Mouse (Mus musculus): ENCODE data around the gene Trim69. TPM values are rescaled to one million over a fixed set of nuclear protein-coding genes. Genes with fewer than 3 reads are reported as not detected.

Gene Trim69
- polyA plus RNA-seq, 1 experiment, result 0.06 TPM

GRCm38 (mm10) chr2:122161542-122161941, 1.0 kb downstream of the Trim69 start:
- no peak overlapping the region for H3ac ChIP-seq (ENCODE audit: control insufficient read depth, insufficient read length, low read depth)
- no peaks in the 10 kb centered on the region for H3K36me3 ChIP-seq (ENCODE audit: control insufficient read depth, insufficient read depth)
- H3K79me3 ChIP-seq (ENCODE audit: low read depth), result no peaks in the 10 kb centered on the region
- H3K79me2 ChIP-seq (ENCODE audit: control insufficient read depth, insufficient read depth), result no peaks in the 10 kb centered on the region
- H3K4me3 ChIP-seq (ENCODE audit: insufficient read depth, poor library complexity, severe bottlenecking), result no peak overlapping the region
- H3K27me3 ChIP-seq (ENCODE audit: control insufficient read depth, insufficient read depth, insufficient read length), result no peaks in the 10 kb centered on the region
- TF ChIP-seq MAX (IDR thresholded peaks at IDR 0.05) (no peak), MYOD1 (IDR thresholded peaks at IDR 0.05; ENCODE audit: control insufficient read depth, insufficient read length, low read depth) (no peak), USF1 (IDR thresholded peaks at IDR 0.05; ENCODE audit: low read depth) (no peak), FOSL1 (IDR thresholded peaks at IDR 0.05; ENCODE audit: insufficient read depth, low read length, poor library complexity, severe bottlenecking) (no peak), CTCF (IDR thresholded peaks at IDR 0.05; ENCODE audit: control insufficient read depth, insufficient read depth, insufficient read length) (no peak), CEBPB (IDR thresholded peaks at IDR 0.05; ENCODE audit: low read depth) (no peak), MYOG (IDR thresholded peaks at IDR 0.05; ENCODE audit: control insufficient read depth, extremely low read depth, insufficient read length) (no peak)

- TF ChIP-seq MAX (IDR thresholded peaks at IDR 0.05) (no peak), CEBPB (IDR thresholded peaks at IDR 0.05; ENCODE audit: low read depth) (no peak), USF1 (IDR thresholded peaks at IDR 0.05; ENCODE audit: low read depth) (no peak), FOSL1 (IDR thresholded peaks at IDR 0.05; ENCODE audit: insufficient read depth, low read length, poor library complexity, severe bottlenecking) (no peak), MYOD1 (IDR thresholded peaks at IDR 0.05; ENCODE audit: control insufficient read depth, insufficient read length, low read depth) (no peak), MYOG (IDR thresholded peaks at IDR 0.05; ENCODE audit: control insufficient read depth, extremely low read depth, insufficient read length) (no peak), CTCF (IDR thresholded peaks at IDR 0.05; ENCODE audit: control insufficient read depth, insufficient read depth, insufficient read length) (no peak)
- H3K27me3 ChIP-seq (ENCODE audit: control insufficient read depth, insufficient read depth, insufficient read length), result no peaks in the 10 kb centered on the region
- H3K79me3 ChIP-seq (ENCODE audit: low read depth), result no peaks in the 10 kb centered on the region
- no peaks in the 10 kb centered on the region for H3K79me2 ChIP-seq (ENCODE audit: control insufficient read depth, insufficient read depth)
- H3ac ChIP-seq (ENCODE audit: control insufficient read depth, insufficient read length, low read depth), result no peak overlapping the region
- H3K4me3 ChIP-seq (ENCODE audit: insufficient read depth, poor library complexity, severe bottlenecking), result no peak overlapping the region
- H3K36me3 ChIP-seq (ENCODE audit: control insufficient read depth, insufficient read depth), result no peaks in the 10 kb centered on the region
Observed at GRCm38 (mm10) chr2:122162529-122162928, 2.0 kb downstream of the Trim69 start.

- Histone ChIP-seq H3ac (ENCODE audit: control insufficient read depth, insufficient read length, low read depth) (peak overlapping the region; percentile 33), H3K36me3 (ENCODE audit: control insufficient read depth, insufficient read depth) (no peaks in the 10 kb centered on the region), H3K27me3 (ENCODE audit: control insufficient read depth, insufficient read depth, insufficient read length) (no peaks in the 10 kb centered on the region), H3K79me3 (ENCODE audit: low read depth) (no peaks in the 10 kb centered on the region), H3K4me3 (ENCODE audit: insufficient read depth, poor library complexity, severe bottlenecking) (no peak overlapping the region), H3K79me2 (ENCODE audit: control insufficient read depth, insufficient read depth) (no peaks in the 10 kb centered on the region)
- TF ChIP-seq CEBPB (IDR thresholded peaks at IDR 0.05; ENCODE audit: low read depth), result no peak
- no peak for TF ChIP-seq MYOD1 (IDR thresholded peaks at IDR 0.05; ENCODE audit: control insufficient read depth, insufficient read length, low read depth)
- no peak for TF ChIP-seq MAX (IDR thresholded peaks at IDR 0.05)
- no peak for TF ChIP-seq CTCF (IDR thresholded peaks at IDR 0.05; ENCODE audit: control insufficient read depth, insufficient read depth, insufficient read length)
- TF ChIP-seq MYOG (IDR thresholded peaks at IDR 0.05; ENCODE audit: control insufficient read depth, extremely low read depth, insufficient read length), result no peak
- TF ChIP-seq USF1 (IDR thresholded peaks at IDR 0.05; ENCODE audit: low read depth), result no peak
- TF ChIP-seq FOSL1 (IDR thresholded peaks at IDR 0.05; ENCODE audit: insufficient read depth, low read length, poor library complexity, severe bottlenecking), result no peak
Observed at GRCm38 (mm10) chr2:122163430-122164195, 3.1 kb downstream of the Trim69 start.

GRCm38 (mm10) chr2:122164293-122164692, 3.8 kb downstream of the Trim69 start:
- Histone ChIP-seq H3K79me3 (ENCODE audit: low read depth) (no peaks in the 10 kb centered on the region), H3K27me3 (ENCODE audit: control insufficient read depth, insufficient read depth, insufficient read length) (no peaks in the 10 kb centered on the region), H3K4me3 (ENCODE audit: insufficient read depth, poor library complexity, severe bottlenecking) (no peak overlapping the region), H3ac (ENCODE audit: control insufficient read depth, insufficient read length, low read depth) (peak overlapping the region; percentile 33), H3K36me3 (ENCODE audit: control insufficient read depth, insufficient read depth) (no peaks in the 10 kb centered on the region), H3K79me2 (ENCODE audit: control insufficient read depth, insufficient read depth) (no peaks in the 10 kb centered on the region)
- TF ChIP-seq MAX (IDR thresholded peaks at IDR 0.05), result peak; percentile 65
- no peak for TF ChIP-seq MYOG (IDR thresholded peaks at IDR 0.05; ENCODE audit: control insufficient read depth, extremely low read depth, insufficient read length)

GRCm38 (mm10) chr2:122171292-122171691, 10.8 kb downstream of the Trim69 start:
- Histone ChIP-seq H3K27me3 (ENCODE audit: control insufficient read depth, insufficient read depth, insufficient read length) (no peaks in the 10 kb centered on the region), H3K79me3 (ENCODE audit: low read depth) (no peaks in the 10 kb centered on the region), H3ac (ENCODE audit: control insufficient read depth, insufficient read length, low read depth) (no peak overlapping the region), H3K79me2 (ENCODE audit: control insufficient read depth, insufficient read depth) (no peaks in the 10 kb centered on the region), H3K4me3 (ENCODE audit: insufficient read depth, poor library complexity, severe bottlenecking) (no peak overlapping the region), H3K36me3 (ENCODE audit: control insufficient read depth, insufficient read depth) (no peaks in the 10 kb centered on the region)
- TF ChIP-seq CEBPB (IDR thresholded peaks at IDR 0.05; ENCODE audit: low read depth) (no peak), MYOG (IDR thresholded peaks at IDR 0.05; ENCODE audit: control insufficient read depth, extremely low read depth, insufficient read length) (no peak), FOSL1 (IDR thresholded peaks at IDR 0.05; ENCODE audit: insufficient read depth, low read length, poor library complexity, severe bottlenecking) (no peak), MYOD1 (IDR thresholded peaks at IDR 0.05; ENCODE audit: control insufficient read depth, insufficient read length, low read depth) (no peak), MAX (IDR thresholded peaks at IDR 0.05) (no peak), CTCF (IDR thresholded peaks at IDR 0.05; ENCODE audit: control insufficient read depth, insufficient read depth, insufficient read length) (no peak), USF1 (IDR thresholded peaks at IDR 0.05; ENCODE audit: low read depth) (no peak)

GRCm38 (mm10) chr2:122172188-122172587, 11.7 kb downstream of the Trim69 start:
- Histone ChIP-seq H3K4me3 (ENCODE audit: insufficient read depth, poor library complexity, severe bottlenecking) (no peak overlapping the region), H3K27me3 (ENCODE audit: control insufficient read depth, insufficient read depth, insufficient read length) (no peaks in the 10 kb centered on the region), H3K36me3 (ENCODE audit: control insufficient read depth, insufficient read depth) (no peaks in the 10 kb centered on the region), H3K79me3 (ENCODE audit: low read depth) (no peaks in the 10 kb centered on the region), H3K79me2 (ENCODE audit: control insufficient read depth, insufficient read depth) (no peaks in the 10 kb centered on the region), H3ac (ENCODE audit: control insufficient read depth, insufficient read length, low read depth) (no peak overlapping the region)
- TF ChIP-seq MYOD1 (IDR thresholded peaks at IDR 0.05; ENCODE audit: control insufficient read depth, insufficient read length, low read depth) (no peak), CTCF (IDR thresholded peaks at IDR 0.05; ENCODE audit: control insufficient read depth, insufficient read depth, insufficient read length) (no peak), MYOG (IDR thresholded peaks at IDR 0.05; ENCODE audit: control insufficient read depth, extremely low read depth, insufficient read length) (no peak), FOSL1 (IDR thresholded peaks at IDR 0.05; ENCODE audit: insufficient read depth, low read length, poor library complexity, severe bottlenecking) (no peak), MAX (IDR thresholded peaks at IDR 0.05) (no peak), CEBPB (IDR thresholded peaks at IDR 0.05; ENCODE audit: low read depth) (peak; percentile 58)
